Mouse (Mus musculus): ENCODE measurements at regions not wholly inside any gene's neighbourhood (a gene's known extent, or its start where the extent isn't known, plus 50 kb on each side); places are given as distances from the start of the nearest gene placed in this dataset.

DNA sequence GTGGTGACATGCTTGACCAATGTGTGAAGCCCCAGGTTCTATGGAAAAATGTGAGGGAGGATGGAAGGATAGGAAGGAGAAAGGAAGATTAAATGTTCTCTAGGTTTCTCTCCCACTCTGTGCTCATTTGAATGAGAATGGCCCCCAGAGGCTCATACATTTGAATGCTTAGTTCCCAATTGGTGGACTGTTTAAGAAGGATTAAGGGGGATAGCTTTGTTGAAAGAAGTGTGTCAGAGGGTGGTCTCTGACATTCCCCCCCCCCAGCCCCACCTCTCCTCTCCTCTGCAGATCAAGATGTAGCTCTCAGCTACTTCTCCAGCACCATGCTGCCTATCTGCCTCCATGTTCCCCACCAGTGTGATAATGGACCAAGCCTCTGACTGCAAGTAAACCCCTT, 467.7 kb upstream of the Castor2 start:
- no peak for TF ChIP-seq CTCF (conservative IDR thresholded peaks at IDR 0.05; ENCODE audit: insufficient read depth, insufficient read length, low read depth, low read length)
- TF ChIP-seq POLR2A (IDR thresholded peaks at IDR 0.05; ENCODE audit: low read depth, low read length), result no peak
